Mouse (Mus musculus) heart, postnatal 10 days (tissue): Measurements from ENCODE around the gene A430078G23Rik. TPM values are rescaled to one million over a fixed set of nuclear protein-coding genes. Genes with fewer than 3 reads are reported as not detected.

Source experiments
- DNase-seq, 2 experiments: peaks; one replicate each; pipeline ENCODE4 v3.0.0; 2021
- intact Hi-C: fragments of 180-260 bp; cut with DNase I; formaldehyde crosslinking; loops from one replicate; pipeline ENCODE4 v1.15.1; 2025
- total RNA-seq, 2 experiments: library from RNA; stranded (reverse); gene quantifications; 2 replicates each; pipeline ENCODE4 v1.2.3; 2021

Gene A430078G23Rik
- total RNA-seq, 2 experiments from 2014 or later: 0.27 to 0.29 TPM

DNA sequence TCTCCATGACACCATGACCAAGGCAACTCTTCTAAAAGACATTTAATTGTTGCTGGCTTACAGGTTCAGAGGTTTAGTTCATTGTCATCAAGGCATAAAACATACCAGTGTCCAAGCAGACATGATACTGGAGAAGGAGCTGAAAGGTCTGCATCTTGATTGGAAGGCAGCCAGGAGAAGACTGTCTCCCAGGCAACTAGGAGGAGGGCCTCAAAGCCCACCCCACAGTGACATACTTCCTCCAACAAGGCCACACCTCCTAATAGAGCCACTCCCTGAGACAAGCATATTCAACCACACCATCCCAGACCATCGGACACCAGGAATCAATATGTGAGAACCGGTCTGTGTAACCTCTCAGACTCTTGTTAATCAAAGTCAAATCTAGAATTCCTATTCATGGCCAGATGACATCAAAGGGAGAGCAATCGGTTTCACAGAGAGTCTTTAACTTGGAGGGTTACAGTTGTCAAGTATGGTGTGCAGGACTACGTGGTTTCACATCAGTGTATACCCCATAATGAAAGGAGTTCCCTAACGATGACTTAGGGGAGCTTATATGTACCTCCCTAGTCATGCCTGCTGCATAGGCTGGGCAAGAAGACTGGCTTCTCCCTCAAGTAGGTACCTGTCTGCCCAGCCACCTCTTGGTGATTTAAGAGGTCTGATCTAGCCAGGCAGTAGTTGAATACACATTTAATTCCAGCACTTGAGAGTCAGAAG lies 6.4 kb upstream of the A430078G23Rik start:
- no peak for DNase-seq
- intact Hi-C loops: no loop called here

DNA sequence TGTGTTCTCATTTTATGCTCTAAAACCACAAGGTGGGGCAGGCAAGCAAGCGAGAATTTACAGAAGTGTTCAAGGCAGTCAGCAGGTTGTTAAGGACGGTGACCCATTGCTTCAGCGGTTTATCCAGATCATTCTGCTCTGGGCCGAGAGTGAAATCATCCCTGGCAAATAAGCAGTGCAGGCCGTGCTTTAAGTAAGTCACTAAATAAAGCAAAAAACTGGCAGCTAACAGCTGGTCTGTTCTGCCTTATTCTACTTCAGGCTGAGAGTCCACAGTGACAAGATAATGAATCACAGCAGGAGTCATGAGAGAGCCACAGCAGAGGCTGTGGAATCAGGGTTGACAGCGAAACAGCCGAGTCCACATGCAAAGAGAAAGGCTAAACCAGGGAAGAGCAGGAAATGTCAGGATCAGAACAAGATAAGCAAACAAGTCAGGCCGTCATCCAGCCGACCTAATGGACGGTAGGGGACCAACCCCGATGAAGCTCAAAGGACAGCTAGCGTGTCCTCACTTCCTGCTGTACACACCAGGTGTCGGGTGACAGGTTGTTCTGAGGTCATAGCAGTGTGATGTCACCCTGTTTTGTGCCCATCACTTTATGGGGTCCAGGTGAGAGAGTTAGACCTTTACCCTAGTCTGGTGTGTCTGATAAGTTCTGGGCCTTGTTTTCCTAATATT lies 4.9 kb upstream of the A430078G23Rik start:
- DNase-seq: no peak
- intact Hi-C loops: no loop called here

DNA sequence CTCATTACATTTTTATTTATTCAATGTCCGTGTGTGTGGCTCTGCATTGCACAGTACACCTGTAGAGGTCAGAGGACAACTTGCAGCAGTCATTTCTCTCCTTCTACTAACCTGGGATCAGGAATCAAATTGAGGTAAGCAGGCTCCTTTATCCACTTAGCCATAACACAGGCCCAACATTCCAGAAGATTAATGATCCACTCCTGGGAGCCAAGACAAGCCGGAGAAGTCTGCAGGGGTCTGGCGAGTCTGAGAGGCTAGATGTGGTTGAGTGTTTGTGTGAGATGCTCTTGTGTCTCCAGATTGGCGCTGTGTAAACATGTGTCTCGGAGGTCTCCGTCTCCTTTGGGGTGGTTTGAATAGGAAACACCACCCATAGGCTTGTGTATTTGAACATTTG lies 2.5 kb upstream of the A430078G23Rik start:
- intact Hi-C loops: loop anchor here (10.0 kb wide), 2 partner anchors 94 to 324 kb away; partner anchors contain the start of genes Fcor and Trappc5
- no peak for DNase-seq

DNA sequence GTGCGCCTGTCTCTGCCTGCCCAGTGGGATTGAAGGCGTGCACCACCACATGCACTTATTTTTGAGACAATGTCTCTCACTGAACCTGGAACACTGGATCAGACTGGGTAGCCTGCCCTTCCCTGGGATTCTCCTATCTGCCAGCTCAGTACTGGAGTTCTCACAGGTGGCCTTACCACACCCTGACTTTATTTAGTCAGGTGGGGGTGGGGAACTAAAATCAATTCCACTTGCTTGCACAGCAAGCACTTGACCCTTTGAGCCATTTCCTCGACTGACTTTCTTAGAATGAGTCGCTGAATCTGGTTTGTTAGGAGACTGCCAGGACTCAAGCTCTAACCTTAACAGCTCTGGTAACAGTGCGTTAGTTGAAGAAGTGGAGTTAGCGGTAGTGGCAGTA lies 500 bp upstream of the A430078G23Rik start:
- DNase-seq: no peak
- intact Hi-C loops: loop anchor here (10.0 kb wide), 2 partner anchors 92 to 322 kb away; partner anchors contain the start of genes Fcor and Trappc5

DNA sequence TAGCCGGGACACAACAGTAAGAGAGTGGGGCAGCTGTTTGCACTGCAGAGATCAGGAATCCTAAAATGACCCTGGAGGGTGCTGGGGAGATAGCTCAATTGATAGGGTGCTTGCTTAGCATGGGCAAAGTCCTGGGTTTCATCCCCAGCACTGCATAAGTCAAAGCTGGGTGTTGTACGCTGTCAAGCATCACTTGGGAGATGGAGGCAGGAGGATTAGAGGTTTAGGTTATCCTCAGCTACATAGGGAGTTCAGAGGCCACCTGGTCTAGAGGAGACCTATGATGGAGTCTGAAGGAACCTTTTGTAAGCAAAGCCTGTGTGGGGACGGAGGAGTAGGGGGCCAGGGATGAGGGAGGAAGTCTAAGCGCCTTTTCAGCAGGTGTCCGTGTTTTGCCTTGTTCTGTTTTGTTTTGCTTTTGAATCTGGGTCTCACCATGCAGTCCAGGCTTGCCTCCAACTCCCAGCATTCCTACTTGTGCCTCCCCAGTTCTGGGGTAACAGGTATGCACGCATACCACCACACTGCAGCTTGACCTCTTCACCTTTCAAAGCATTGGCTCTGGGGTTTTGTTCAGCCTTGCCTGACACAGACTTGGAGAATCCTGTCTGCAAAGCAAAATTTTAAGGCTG lies 712 bp downstream of the A430078G23Rik start:
- DNase-seq: no peak
- intact Hi-C loops: loop anchor here (10.0 kb wide), 2 partner anchors 91 to 321 kb away; partner anchors contain the start of genes Fcor and Trappc5

DNA sequence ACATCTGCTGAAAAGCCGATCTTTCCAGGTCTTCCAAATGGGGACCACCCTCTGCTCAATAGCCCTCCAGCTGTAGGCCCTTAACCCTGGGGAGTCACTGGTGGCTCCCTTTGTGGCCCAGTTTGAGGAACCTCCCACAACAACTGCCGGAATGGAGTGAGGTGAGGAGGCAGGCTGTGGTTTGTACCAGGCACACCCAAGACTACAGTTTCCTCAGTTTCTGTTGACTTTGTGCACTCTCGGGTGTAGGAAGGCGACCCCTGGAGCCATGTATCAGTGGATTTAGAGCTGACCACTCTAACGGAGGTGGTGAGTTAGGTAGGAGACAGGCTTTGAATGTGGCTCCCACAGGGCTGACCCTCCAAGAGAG lies 1.2 kb downstream of the A430078G23Rik start:
- no peak for DNase-seq
- intact Hi-C loops: loop anchor here (10.0 kb wide), 2 partner anchors 90 to 320 kb away; partner anchors contain the start of genes Fcor and Trappc5

DNA sequence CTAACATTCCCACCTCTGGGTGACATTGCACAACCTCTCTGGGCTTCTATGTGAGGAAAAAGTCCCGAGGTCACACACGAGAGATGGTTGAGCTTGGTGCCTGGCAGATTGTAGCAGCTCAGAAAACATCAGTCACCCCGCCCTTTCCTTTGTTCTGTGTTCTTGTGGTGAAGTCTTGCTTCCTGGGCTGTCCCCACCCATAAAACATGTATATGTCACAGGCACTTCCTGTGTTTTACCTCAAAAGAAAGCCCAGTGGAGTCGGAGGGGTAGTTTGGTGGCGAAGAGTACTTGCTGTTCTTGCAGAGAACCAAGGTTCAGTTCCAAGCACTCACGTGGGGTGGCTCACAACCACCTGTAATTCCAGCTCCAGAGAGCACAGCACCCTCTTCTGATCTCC lies 2.4 kb downstream of the A430078G23Rik start:
- DNase-seq: no peak
- intact Hi-C loops: loop anchor here (10.0 kb wide), 2 partner anchors 89 to 319 kb away; partner anchors contain the start of genes Fcor and Trappc5

DNA sequence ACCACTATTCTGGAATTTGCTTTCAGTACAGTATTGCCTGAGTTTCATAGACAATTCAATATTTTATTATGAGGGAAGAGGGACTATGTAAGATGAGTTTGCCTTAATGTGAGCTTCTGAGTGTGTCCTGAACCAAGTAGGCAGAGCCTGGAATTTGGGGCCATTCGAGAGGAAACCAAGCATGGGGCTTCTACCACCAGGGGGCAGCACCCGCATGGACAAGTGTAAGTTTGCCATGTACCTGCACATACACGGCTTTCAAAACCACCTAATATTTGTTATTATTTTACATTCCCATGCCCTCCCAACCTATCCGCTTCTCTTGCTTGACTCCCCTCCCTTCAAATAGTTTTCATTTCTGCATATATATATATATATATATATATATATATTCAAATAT lies 4.8 kb downstream of the A430078G23Rik start:
- intact Hi-C loops: loop anchor here (10.0 kb wide), 2 partner anchors 87 to 317 kb away; partner anchors contain the start of genes Fcor and Trappc5
- peak; percentile 79 to 89 for DNase-seq

DNA sequence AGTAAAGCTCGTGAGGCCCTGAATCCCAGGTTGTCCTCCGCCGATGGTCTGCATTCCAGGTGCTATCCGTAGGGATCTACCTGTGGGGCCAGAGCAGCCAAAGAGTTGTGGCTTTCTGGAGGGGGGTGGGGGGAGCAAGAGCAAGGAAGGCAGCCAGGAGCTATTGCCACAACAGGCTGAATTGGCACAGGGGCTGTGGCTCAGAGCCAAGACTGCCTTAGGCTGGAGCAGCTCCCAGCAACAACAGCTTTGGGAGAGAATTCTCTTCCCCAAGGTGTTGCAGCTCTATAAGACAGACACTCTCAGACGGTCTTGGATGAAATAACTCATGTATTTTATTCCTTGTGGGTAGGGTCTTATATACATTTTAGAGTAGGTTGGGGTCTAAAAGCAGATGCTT lies 13.9 kb downstream of the A430078G23Rik start:
- no peak for DNase-seq
- intact Hi-C loops: no loop called here

DNA sequence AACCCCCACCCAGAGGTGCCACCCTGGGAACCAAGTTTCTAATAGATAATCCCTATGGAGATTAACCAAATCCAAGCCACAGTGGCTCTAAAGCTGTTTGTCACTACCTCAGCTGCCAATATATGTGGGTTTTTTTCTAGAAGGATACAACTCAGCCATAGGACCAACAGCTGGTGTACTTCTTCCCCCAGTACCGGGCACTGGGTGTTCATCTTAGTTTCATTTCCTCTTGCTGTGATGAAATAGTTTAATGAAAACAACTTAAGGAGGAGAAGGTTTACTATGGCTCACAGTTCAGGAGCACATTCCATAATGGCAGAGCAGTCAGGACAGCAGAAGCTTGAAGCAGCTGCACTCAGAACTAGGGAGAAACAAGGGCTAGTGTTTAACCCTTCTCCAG lies 14.9 kb downstream of the A430078G23Rik start:
- no peak for DNase-seq
- intact Hi-C loops: no loop called here

DNA sequence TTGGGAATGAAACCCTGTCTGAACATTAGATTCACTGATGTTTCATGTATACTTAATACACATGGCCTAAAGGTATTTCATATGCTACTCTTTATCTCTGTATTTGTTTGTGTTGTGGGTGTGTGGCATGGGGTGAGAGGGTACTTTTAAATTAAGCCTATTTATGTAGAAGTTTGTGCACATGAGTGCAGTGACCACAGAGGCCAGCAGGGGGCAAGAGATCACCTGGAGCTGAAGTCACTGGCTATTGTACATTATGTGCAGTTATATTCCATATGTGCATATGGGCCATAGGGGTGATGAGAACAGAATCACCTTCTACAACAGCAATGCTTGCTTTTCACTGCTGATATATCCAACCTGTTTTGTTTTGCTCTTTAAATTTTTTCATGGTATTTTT lies 22.5 kb downstream of the A430078G23Rik start:
- DNase-seq: no peak
- intact Hi-C loops: no loop called here

DNA sequence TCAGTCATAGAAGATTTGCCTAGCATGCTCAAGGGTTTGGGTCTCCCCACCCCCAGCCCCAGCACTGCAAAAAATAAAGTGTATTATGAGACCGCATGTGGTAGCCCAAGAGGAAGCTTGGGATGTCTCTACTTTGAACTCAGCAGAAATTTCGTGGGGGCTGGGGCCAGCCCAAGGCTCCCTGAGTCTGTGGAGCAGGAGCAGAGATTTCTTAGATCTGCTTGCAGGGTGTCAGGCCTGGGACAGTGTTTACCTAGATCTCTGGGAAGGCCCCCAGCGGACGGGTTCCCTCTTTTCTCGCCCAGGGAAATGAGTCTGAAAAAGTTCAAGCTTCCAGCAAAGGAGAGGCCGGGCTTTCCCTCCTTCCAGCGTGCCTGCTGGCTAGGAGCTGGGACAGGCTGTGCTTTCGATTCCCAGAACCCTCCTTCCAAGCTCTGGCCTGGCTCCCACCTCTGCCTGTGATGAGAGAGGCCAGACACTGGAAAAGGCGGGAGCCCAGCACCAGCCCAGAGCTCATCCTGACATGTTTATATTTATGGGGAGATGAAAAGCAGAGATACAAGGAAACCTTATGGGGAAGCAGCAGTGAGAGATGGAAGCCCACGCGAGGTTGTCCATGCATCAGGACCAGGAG lies 23.5 kb downstream of the A430078G23Rik start:
- intact Hi-C loops: no loop called here
- DNase-seq: peak; percentile 26 to 30

DNA sequence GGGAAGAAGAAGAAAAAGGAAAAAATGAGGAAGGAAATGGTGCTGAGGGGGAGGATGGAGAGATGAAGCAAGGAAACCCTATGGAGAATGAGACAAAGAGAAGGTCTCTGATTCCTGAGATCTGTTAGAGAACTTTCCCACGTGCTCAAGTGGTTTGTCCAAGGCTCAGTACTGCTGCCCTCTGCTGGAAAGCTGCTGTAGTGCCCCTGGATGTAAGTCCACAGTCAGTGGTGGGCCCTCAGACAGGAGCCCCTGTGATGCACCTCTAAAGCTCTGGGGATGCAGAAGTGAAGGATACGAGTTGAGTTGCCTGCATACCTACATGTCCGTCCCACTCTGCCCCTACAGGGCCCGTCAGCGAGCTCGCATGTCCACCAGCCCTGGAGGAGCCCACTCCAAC lies 34.1 kb downstream of the A430078G23Rik start:
- peak; percentile 58 to 73 for DNase-seq
- intact Hi-C loops: no loop called here

DNA sequence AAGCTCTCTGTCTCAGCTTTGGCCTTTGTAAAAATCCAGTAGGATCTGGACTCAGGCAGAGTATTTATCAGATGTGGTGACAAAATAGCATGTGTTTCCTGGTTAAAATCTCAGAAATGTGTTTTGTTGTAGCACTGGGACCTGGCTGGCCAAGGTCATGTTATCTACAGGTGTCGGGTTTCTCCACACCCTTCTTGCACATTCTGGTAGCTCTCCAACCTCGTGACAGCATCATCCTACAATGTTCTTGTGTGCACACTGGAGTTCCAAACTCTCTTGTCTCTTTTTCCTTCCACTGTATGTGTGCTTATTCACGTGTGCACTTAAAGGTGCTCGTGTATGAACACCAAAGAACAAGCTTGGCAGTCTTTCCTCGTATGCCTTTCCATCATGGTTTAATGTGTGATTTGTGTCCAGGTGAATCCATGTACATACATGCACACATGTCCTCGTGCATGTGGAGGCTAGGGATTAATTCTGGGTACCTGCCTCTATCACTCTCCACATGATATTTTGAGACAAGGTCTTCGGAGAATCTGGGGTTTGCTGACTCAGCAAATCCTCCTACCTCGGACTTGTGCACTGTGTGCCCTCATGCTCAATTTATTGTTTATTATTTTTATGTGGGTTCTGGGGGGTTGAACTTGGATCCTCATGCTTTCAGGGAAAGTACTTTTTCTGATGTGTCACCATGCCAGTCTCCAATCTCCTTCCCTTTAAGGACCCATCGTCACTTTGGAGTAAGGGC lies 35.5 kb downstream of the A430078G23Rik start:
- no peak for DNase-seq
- intact Hi-C loops: no loop called here

DNA sequence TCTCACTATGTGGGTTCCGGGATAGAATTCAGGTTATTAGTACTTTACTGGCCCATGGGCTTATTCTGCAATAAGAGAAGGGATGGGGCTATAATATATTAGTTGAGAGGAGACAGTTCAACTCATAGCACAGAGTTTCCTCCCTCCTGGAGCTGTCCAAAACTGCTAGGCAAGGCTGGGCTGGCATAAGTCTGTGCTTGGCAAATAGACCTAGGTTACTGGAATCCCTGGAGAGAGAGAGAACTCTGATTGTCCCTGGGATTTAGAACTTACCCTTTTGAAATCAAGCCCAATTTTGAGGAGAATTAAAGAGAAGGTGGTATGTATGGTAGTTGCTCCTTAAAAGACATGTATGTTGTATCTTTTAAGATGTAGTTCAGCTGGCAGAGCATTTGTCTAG lies 36.3 kb downstream of the A430078G23Rik start:
- no peak for DNase-seq
- intact Hi-C loops: no loop called here

DNA sequence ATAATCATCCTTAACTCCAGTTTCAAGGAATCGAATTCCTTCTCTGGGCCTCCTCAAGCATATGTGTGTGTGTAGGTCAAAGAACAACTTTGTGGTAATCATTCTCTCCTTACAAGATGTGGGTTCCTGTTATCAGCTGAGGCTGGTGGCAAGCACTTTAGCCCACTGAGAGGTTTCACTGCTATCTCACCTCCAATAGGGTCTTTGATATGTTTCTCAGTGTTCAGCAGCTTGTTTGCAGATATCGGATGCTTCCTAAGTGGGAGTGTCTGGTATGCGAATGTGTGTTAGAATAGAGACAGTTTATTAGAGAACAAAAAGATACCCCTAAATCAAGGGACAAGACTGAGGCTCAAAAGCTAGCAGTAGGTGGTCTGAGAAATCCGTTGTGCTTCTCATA lies 39.1 kb downstream of the A430078G23Rik start:
- no peak for DNase-seq
- intact Hi-C loops: loop anchor here (2.0 kb wide), 1 partner anchor 37 kb away; no protein-coding TSS in a partner anchor

DNA sequence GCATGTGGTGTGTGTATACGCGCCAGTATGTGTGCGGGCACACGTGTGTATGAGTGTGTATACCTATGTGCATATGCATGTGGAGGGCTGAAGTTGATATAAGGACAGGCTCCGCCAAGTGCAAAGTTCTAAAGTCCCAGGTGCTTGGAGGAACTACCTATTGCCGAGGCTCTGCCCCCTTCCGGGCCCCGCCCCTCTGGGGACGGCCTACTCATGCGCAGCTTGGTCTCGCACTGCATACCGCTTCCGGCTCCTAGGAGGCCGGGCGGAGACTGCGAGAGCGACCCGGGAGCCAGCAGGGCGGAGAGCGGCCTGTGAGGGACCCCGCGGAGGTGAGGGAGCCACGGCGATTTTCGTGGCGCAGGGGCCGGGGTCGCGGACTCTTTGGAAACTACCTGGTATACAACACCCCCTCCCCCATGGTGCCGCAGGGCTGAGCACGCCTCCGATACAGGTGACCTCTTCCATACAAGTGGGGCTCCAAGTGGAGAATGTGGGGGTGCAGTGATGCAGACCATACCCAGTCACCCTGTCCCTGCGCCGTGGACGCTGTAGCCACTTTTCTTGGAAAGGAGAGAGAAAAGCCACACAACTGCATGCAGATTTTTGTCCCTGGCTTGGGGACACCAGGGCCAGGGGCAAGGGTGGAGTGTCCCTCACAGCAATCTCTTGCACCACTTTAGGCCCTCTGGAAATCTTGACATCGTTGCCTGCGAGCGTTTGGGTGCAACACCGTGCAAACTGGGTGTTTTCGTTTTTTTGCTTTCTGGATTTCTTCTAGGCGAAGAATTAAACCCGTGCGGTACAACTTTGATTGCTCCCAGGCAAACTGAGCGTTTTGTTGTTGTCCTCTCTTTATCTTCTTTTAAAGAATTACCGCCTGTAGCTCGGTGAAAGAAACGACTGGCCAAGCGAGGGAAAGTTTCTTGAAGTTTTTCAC lies 39.8 kb downstream of the A430078G23Rik start, which contains the start of gene Arhgef18:
Arhgef18 (plus strand) TSS at position 236 of the 940 bp plus-strand sequence.
- peak; percentile 91 to 92 for DNase-seq
- intact Hi-C loops: loop anchor here (2.0 kb wide), 1 partner anchor 36 kb away; no protein-coding TSS in a partner anchor

DNA sequence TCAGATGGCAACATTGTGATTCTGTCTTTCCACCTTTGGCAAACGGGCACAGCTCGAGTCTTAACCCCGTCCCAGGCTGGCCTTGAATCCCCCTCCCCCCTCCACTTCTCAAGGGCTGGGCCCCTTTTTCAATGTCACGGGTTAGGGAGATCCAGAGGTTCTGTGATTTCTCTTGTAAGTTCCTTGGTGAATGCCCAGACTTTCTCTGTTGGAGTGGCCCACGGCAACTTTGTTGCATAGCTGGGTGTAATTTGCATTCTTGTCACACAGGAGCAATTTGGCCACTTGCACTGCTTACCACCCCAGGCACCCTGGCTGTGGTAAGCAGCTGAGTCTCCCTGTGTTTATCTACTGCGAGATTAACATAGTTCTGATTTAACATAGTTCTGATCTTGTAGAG lies 41.4 kb downstream of the A430078G23Rik start:
- intact Hi-C loops: no loop called here
- no peak for DNase-seq

DNA sequence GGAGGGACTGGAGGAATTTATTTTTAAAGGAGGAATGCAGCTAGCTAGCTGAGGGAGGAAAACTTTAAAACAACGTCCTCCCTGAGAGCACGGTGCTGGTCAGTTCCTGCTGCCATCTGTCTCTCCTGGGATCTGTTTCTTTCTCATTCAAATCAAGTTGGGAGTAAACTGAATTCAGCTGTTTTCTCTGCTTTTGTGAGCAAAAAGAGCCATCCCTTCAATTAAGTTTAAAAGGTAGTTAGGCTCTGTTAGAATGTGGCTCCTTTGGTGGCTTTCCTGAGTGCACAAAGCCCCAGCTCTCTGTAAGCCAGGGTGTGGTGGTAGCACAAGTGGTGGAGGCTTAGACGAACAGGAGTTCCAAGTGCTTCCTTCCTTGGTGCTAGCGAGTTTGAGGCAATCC lies 42.0 kb downstream of the A430078G23Rik start:
- intact Hi-C loops: no loop called here
- no peak for DNase-seq
